Mouse (Mus musculus) embryo, embryonic 11 days (tissue): ENCODE measurements around the gene Slc16a5.

Source experiments
- DNase-seq: peaks from one replicate; pipeline ENCODE4 v3.0.0-alpha.2; 2015

The Slc16a5 gene

DNA sequence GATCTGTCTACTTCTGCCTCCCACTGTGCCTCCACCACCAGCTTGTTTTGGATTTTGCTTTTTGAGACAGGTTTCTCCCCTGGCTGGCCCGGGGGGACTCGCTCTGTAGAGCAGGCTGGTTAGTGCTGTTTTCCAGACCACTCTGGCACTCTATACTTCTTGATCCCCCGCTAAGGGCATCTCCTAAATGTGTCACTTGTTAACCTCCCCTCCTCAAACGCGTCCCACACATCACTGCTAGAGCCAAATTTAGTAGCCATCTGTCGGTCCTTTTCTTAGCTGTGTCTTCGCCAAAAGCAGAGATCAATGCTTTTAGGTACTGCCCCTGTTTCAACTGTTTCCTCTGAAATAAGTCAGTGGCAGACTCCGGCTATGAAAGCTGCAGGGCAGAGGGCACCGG is 56.4 kb downstream of the Slc16a5 start:
- no peak for DNase-seq

DNA sequence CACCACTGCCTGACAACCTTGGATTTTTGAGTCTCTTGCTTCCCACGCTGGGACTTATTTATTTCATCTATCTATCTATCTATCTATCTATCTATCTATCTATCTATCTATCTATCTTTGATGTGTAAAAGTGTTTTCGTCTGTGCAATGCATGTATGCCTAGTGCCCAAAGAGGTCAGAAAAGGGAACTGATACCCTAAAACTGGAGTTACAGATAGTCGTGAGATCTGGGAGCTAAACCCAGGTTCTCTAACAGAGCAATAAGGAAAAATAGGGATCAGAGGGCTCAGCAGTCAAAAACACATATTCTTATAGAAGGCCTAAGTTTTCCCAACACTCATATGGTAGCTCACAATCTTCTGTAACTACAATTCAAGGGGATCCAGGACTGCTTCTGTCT is 57.3 kb downstream of the Slc16a5 start:
- no peak for DNase-seq

- DNase-seq, result no peak
Measured at GRCm38 (mm10) chr11:115520218-115520617, 57.9 kb downstream of the Slc16a5 start.

DNA sequence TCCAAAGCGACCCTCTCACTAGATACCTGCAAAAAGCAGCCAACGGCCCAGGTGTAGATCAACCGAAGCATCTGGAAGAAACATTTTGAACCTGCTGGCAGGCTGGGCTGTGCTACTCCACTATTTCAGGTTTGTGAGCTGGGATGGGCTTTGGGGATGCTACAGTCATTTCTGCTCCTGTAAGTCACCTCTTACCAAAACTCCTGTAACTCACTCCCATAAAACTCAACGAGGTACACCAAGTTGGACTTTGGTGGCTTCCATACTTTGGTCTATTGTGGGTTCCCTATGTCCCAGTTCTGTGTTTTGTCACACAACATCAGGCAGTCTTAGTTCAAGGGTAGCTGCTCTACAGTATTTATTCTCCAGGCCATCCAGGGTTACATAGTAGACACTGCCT is 58.8 kb downstream of the Slc16a5 start:
- no peak for DNase-seq

DNA sequence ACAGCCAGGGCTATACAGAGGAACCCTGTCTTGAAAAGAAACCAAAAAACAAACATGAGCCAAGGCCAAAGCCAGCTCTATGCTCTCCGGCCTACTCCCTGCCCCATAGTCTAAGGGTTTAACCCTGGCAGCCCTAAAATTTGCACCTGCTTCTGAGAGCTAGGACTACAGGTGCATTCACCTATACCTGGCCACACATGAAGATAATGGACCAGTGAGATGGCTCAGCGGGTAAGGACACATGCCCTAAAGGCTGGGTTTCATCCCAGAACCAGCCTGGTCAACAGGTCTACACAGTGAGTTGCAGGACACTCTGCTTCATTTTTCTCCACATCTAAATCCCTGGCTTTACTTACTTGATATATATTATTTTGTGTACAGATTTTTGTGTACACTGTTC is 60.0 kb downstream of the Slc16a5 start:
- no peak for DNase-seq

- DNase-seq, result no peak
Measured at GRCm38 (mm10) chr11:115522703-115523102, 60.4 kb downstream of the Slc16a5 start.
